Comparison of ENCODE assay signal across 26 mouse cellular contexts in the genomic region with DNA sequence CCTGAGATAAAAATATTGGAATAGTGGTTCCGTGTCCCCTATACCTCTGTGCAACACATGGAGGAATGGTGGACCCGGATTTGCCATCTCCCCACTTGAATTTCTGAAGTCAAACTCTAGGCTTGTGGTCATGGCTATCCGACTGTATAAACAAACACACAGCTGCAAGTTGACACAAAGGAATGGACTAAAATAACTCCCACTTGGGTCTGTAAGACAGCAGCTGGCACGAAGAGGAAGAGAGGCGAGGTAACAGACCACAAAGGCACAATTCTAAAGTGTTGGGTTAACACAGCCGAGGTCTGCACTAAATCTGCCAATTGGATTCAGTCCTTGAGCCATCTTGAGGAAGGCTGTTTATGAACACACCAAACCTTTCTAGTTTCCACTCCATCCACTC.
A peak's percentile ranks its signal among the peaks of the same experiment; 100 is the strongest.
DNase-seq lines count a peak whose midpoint lies in the region; ATAC-seq and TF ChIP-seq lines count a peak whose summit lies in the region.
"Had no signal": no experiment of that assay in that cellular context is flagged by ENCODE, and none has a peak within 500 bp of the region (broad histone marks: within the 10 kb centered on the region; RNA-seq: fewer than 3 reads in every experiment).

No protein-coding gene starts in this region.

- TF ChIP-seq POLR2A in limb, embryonic 14.5 days (IDR thresholded peaks at IDR 0.05; ENCODE audit: borderline replicate concordance, extremely low read depth, insufficient read depth, insufficient read length), result no peak
- TF ChIP-seq POLR2A in CH12.LX (IDR thresholded peaks at IDR 0.05; ENCODE audit: low read depth, low read length), result no peak
- TF ChIP-seq POLR2A in myocyte (IDR thresholded peaks at IDR 0.05; ENCODE audit: insufficient read length, low read depth), result no peak
- TF ChIP-seq POLR2A in lung, adult 2 months (IDR thresholded peaks at IDR 0.05; ENCODE audit: borderline replicate concordance, extremely low read depth, low read depth, low read length), result no peak

- no peak overlapping the region for H3K4me3 ChIP-seq in limb, embryonic 14.5 days (replicated peaks; ENCODE audit: low read length)
- no peak overlapping the region for H3K4me3 ChIP-seq in limb, embryonic 10.5 days
- H3K4me3 ChIP-seq in CH12.LX (replicated peaks in 1 of 3; ENCODE audit: low read depth in 2 of 3, low read length in 2 of 3, poor library complexity in 1 of 3), result no peak overlapping the region
- no peak overlapping the region for H3K4me3 ChIP-seq in myocyte
- no peak overlapping the region for H3K4me3 ChIP-seq in lung, adult 2 months (replicated peaks; ENCODE audit: extremely low read depth, low read depth, low read length)
- H3K4me3 ChIP-seq: embryonic facial prominence, embryonic 12.5 days; erythroblast, embryonic 14.5 days; forebrain, embryonic 12.5 days; forebrain, embryonic 15.5 days; heart, embryonic 12.5 days; heart, embryonic 15.5 days had no signal

- H3K9ac ChIP-seq in limb, embryonic 14.5 days (ENCODE audit: low read depth, low read length, severe bottlenecking), result no peak overlapping the region
- no peak overlapping the region for H3K9ac ChIP-seq in CH12.LX (ENCODE audit: insufficient read depth, low read depth)
- H3K9ac ChIP-seq: embryonic facial prominence, embryonic 12.5 days; forebrain, embryonic 12.5 days; forebrain, embryonic 15.5 days; heart, embryonic 12.5 days; heart, embryonic 15.5 days; hindbrain, embryonic 14.5 days had no signal

- H3K36me3 ChIP-seq in limb, embryonic 14.5 days (ENCODE audit: control insufficient read depth, insufficient read depth, low read length), result peaks cover 55% of the 10 kb centered on the region
- H3K36me3 ChIP-seq in limb, embryonic 10.5 days, result peaks cover 89% of the 10 kb centered on the region
- H3K36me3 ChIP-seq in CH12.LX (replicated peaks in 1 of 2; ENCODE audit: control insufficient read depth in 1 of 2, insufficient read depth in 1 of 2, low read length in 1 of 2) (no peaks in the 10 kb centered on the region), myocyte (ENCODE audit: control insufficient read depth, insufficient read depth) (peaks cover 9% of the 10 kb centered on the region)
- H3K36me3 ChIP-seq: G1E; heart, embryonic 15.5 days had no signal

- H3K27ac ChIP-seq in limb, embryonic 14.5 days (replicated peaks; ENCODE audit: low read depth, low read length), result no peak overlapping the region
- no peak overlapping the region for H3K27ac ChIP-seq in limb, embryonic 10.5 days
- H3K27ac ChIP-seq in CH12.LX (ENCODE audit: insufficient read depth, low read depth), result no peak overlapping the region
- H3K27ac ChIP-seq: embryonic facial prominence, embryonic 12.5 days; forebrain, embryonic 12.5 days; forebrain, embryonic 15.5 days; heart, embryonic 15.5 days; hindbrain, embryonic 14.5 days; hindbrain, postnatal 0 days had no signal

- no peak for TF ChIP-seq EP300 in CH12.LX (IDR thresholded peaks at IDR 0.05; ENCODE audit: low read length)

- no peak overlapping the region for H3ac ChIP-seq in myocyte (ENCODE audit: control insufficient read depth, insufficient read length)

- no peak for TF ChIP-seq CTCF in CH12.LX (conservative IDR thresholded peaks at IDR 0.05 in 1 of 2, IDR thresholded peaks at IDR 0.05 in 1 of 2; ENCODE audit: low read depth in 2 of 2, low read length in 2 of 2)
- TF ChIP-seq CTCF in lung, adult 2 months (IDR thresholded peaks at IDR 0.05; ENCODE audit: insufficient read depth, low read length), result no peak

- DNase-seq in limb, embryonic 14.5 days (ENCODE audit: low spot score), result no peak
- no peak for DNase-seq in limb, embryonic 10.5 days (ENCODE audit: low spot score)
- peak; percentile 11 for DNase-seq in CH12.LX (ENCODE audit: extremely low read depth)
- DNase-seq in lung, adult 2 months, result no peak
- no peak for DNase-seq in adrenal gland, adult 18-20 months (ENCODE audit: low spot score in 2 of 2)
- DNase-seq: adrenal gland, adult 8-10 months; adrenal gland, postnatal 25 days; cerebellum, adult 11-12 months; cerebellum, adult 8-10 months; cerebellum, postnatal 10 days; gastrocnemius, postnatal 25 days; heart, adult 18-20 months; heart, postnatal 10 days; heart, postnatal 36 days had no signal

- H3K4me1 ChIP-seq in limb, embryonic 14.5 days (ENCODE audit: control insufficient read depth, insufficient read depth, low read length), result peaks cover 3% of the 10 kb centered on the region
- H3K4me1 ChIP-seq in limb, embryonic 10.5 days, result peaks cover 12% of the 10 kb centered on the region
- no peaks in the 10 kb centered on the region for H3K4me1 ChIP-seq in CH12.LX (ENCODE audit: control insufficient read depth in 1 of 2, insufficient read depth in 2 of 2)
- no peaks in the 10 kb centered on the region for H3K4me1 ChIP-seq in lung, adult 2 months (ENCODE audit: control insufficient read depth, insufficient read depth, low read length)
- H3K4me1 ChIP-seq: forebrain, embryonic 12.5 days; heart, embryonic 12.5 days; heart, embryonic 15.5 days had no signal

- H3K27me3 ChIP-seq in limb, embryonic 14.5 days (ENCODE audit: control insufficient read depth, insufficient read depth, low read length), result no peaks in the 10 kb centered on the region
- H3K27me3 ChIP-seq in limb, embryonic 10.5 days (ENCODE audit: low read depth, poor library complexity, severe bottlenecking), result peaks cover 20% of the 10 kb centered on the region; the same call in 1 of the 2 replicates
- H3K27me3 ChIP-seq in CH12.LX (replicated peaks) (no peaks in the 10 kb centered on the region), myocyte (ENCODE audit: control insufficient read depth, insufficient read depth, insufficient read length) (no peaks in the 10 kb centered on the region)
- H3K27me3 ChIP-seq: embryonic facial prominence, embryonic 12.5 days; forebrain, embryonic 12.5 days; forebrain, embryonic 15.5 days; heart, embryonic 12.5 days; heart, embryonic 15.5 days; Patski had no signal

- WGBS in limb, embryonic 14.5 days, result 80% methylated on average over 6 of the region's 6 CpGs
- 92% methylated on average over 6 of the region's 6 CpGs for WGBS in limb, embryonic 10.5 days
- 43% methylated on average over 6 of the region's 6 CpGs for WGBS in lung, adult 2 months

- no peaks in the 10 kb centered on the region for H3K9me3 ChIP-seq in limb, embryonic 14.5 days (ENCODE audit: control insufficient read depth, low read length)
- H3K9me3 ChIP-seq in limb, embryonic 10.5 days (replicated peaks), result no peaks in the 10 kb centered on the region
- H3K9me3 ChIP-seq in CH12.LX (replicated peaks; ENCODE audit: low read length), result peaks cover 63% of the 10 kb centered on the region
- H3K9me3 ChIP-seq: embryonic facial prominence, embryonic 12.5 days; forebrain, embryonic 12.5 days; forebrain, embryonic 15.5 days; heart, embryonic 15.5 days had no signal

- dilution Hi-C loops in CH12.LX (cut with MboI; ENCODE audit: extremely low pct_ligation_motif_present, extremely low pct_unique_long_range_greater_than_20kb, low sequenced_read_pairs), result no loop called here

- in situ Hi-C loops in CH12.LX (cut with MboI; ENCODE audit: low pct_ligation_motif_present, low pct_unique_long_range_greater_than_20kb, low sequenced_read_pairs), result no loop called here

- ATAC-seq in limb, embryonic 14.5 days (ENCODE audit: low FRiP score, low read depth), result peak; percentile 41
- ATAC-seq: forebrain, embryonic 15.5 days; hindbrain, postnatal 0 days; inflammation-experienced regulatory T-cells, adult 6 months; Patski had no signal

- H3K4me2 ChIP-seq in limb, embryonic 14.5 days (replicated peaks; ENCODE audit: low read depth, low read length, severe bottlenecking), result no peak overlapping the region
- H3K4me2 ChIP-seq in CH12.LX (ENCODE audit: insufficient read depth, low read depth, poor library complexity, severe bottlenecking) (no peak overlapping the region), myocyte (ENCODE audit: low read depth) (peak overlapping the region; percentile 12)
- H3K4me2 ChIP-seq: embryonic facial prominence, embryonic 12.5 days; forebrain, embryonic 12.5 days; forebrain, embryonic 15.5 days; heart, embryonic 12.5 days; heart, embryonic 15.5 days; hindbrain, embryonic 14.5 days had no signal

- H3K79me2 ChIP-seq in CH12.LX (replicated peaks; ENCODE audit: control insufficient read depth, extremely low read depth, insufficient read depth, poor library complexity, severe bottlenecking) (no peaks in the 10 kb centered on the region), myocyte (ENCODE audit: control insufficient read depth, insufficient read depth) (no peaks in the 10 kb centered on the region)

- no peak for TF ChIP-seq RAD21 in CH12.LX (IDR thresholded peaks at IDR 0.05; ENCODE audit: low read depth, low read length)

TF ChIP-seq in CH12.LX, 34 proteins besides CTCF, POLR2A, EP300 and RAD21 (continues in another document):
- no peak for TF ChIP-seq MAFK (IDR thresholded peaks at IDR 0.05; ENCODE audit: insufficient replicate concordance, low read length)
- no peak for TF ChIP-seq NELFE (IDR thresholded peaks at IDR 0.05; ENCODE audit: low read depth, low read length)
- TF ChIP-seq ZNF384 (IDR thresholded peaks at IDR 0.05; ENCODE audit: low read depth, low read length), result no peak
- no peak for TF ChIP-seq MYC (IDR thresholded peaks at IDR 0.05; ENCODE audit: low read depth, low read length)
- no peak for TF ChIP-seq JUN (IDR thresholded peaks at IDR 0.05; ENCODE audit: insufficient read depth, low read depth, low read length)
- no peak for TF ChIP-seq ETS1 (conservative IDR thresholded peaks at IDR 0.05; ENCODE audit: low read depth, low read length)
- TF ChIP-seq SMC3 (IDR thresholded peaks at IDR 0.05; ENCODE audit: low read depth, low read length), result no peak
- TF ChIP-seq GABPA (IDR thresholded peaks at IDR 0.05; ENCODE audit: insufficient replicate concordance, low read depth, low read length), result no peak
- TF ChIP-seq JUND (conservative IDR thresholded peaks at IDR 0.05; ENCODE audit: low read depth, low read length), result no peak
- no peak for TF ChIP-seq IRF4 (IDR thresholded peaks at IDR 0.05; ENCODE audit: low read depth, low read length)

TF ChIP-seq in myocyte, 11 proteins besides CTCF, POLR2A, EP300 and RAD21:
- TF ChIP-seq TCF12 (IDR thresholded peaks at IDR 0.05; ENCODE audit: insufficient read depth, poor library complexity, severe bottlenecking), result peak; percentile 79
- TF ChIP-seq CEBPB (IDR thresholded peaks at IDR 0.05; ENCODE audit: insufficient read depth, poor library complexity, severe bottlenecking), result no peak
- TF ChIP-seq POLR2AphosphoS2 (IDR thresholded peaks at IDR 0.05; ENCODE audit: insufficient read length, low read depth), result no peak
- no peak for TF ChIP-seq SRF (IDR thresholded peaks at IDR 0.05; ENCODE audit: control insufficient read depth, insufficient read length, low read depth)
- peak; percentile 32 for TF ChIP-seq TCF3 (IDR thresholded peaks at IDR 0.05; ENCODE audit: insufficient read length, low read depth)
- TF ChIP-seq MYOD1 (IDR thresholded peaks at IDR 0.05; ENCODE audit: control insufficient read depth in 1 of 3, insufficient read length in 2 of 3, low read depth in 2 of 3), result peak; percentile 31 to 80 (median 67)
- peak in 2 of 3 experiments; percentile 49 to 85 for TF ChIP-seq MYOG (IDR thresholded peaks at IDR 0.05; ENCODE audit: control insufficient read depth in 1 of 3, insufficient read depth in 1 of 3, insufficient read length in 2 of 3, low read depth in 2 of 3)
